Mouse (Mus musculus): ENCODE results near the gene Jund. TPM values are rescaled to one million over a fixed set of nuclear protein-coding genes. Genes with fewer than 3 reads are reported as not detected.

Gene Jund
- polyA plus RNA-seq, 1 experiment from 2014 or later, result 115 TPM

DNA sequence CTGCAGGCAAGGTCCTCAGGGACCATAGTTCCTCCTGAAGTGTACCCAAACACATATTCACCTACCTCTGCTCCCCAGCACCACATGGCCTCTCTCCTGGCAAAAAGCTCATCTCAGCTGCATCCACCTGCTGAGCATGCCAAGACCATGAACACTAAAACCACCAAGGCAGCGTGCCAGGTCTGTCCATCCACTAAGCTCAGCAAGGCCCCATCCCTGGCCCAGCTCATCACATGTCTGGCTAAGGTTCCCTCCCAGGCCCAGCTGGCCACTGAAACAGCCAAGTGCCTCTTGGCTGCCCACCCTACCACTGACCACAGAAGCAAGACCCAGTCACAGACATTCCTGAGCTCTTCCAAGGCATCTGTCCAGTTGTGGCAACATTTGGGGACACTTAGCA lies 11.5 kb downstream of the Jund start:
- WGBS, result 94% methylated on average over 1 of the region's 1 CpGs

DNA sequence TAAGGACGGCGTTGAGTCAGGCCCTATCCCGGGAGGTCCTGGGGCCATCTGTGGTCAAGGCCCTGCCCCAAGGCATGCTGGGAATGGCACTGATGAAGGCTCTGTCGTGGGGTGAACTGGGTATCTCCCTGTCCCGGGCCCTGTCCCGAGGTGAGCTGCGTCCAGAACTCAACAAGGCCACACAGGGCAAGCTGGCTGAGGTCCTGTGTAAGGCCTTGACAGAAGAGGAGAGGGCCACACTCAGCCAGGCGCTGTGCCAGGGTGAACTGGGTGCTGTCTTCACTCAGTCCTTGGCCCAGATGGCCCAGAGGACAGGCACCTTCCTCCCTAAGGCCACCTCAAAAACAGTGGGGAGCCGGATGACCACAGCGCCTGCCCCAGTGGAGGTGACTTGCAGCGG lies 12.3 kb downstream of the Jund start:
- H3K4me1 ChIP-seq (ENCODE audit: control insufficient read depth, insufficient read depth, low read length), result no peaks in the 10 kb centered on the region
- 86% methylated on average over 11 of the region's 11 CpGs for WGBS

More for the DNA sequence above, 11.5 kb downstream of the Jund start:
- Histone ChIP-seq H3K4me2 (ENCODE audit: low read depth, low read length) (no peak overlapping the region), H3K36me3 (ENCODE audit: control insufficient read depth, insufficient read depth, low read length) (no peaks in the 10 kb centered on the region), H3K9ac (replicated peaks; ENCODE audit: low read depth, low read length) (no peak overlapping the region), H3K4me3 (ENCODE audit: low read depth, low read length) (no peak overlapping the region), H3K4me1 (ENCODE audit: control insufficient read depth, insufficient read depth, low read length) (no peaks in the 10 kb centered on the region), H3K27ac (ENCODE audit: low read depth, low read length) (no peak overlapping the region), H3K9me3 (ENCODE audit: control insufficient read depth, low read length) (no peaks in the 10 kb centered on the region), H3K27me3 (ENCODE audit: control insufficient read depth, insufficient read depth, low read length) (no peaks in the 10 kb centered on the region)
- ATAC-seq (ENCODE audit: low read depth), result no peak

DNA sequence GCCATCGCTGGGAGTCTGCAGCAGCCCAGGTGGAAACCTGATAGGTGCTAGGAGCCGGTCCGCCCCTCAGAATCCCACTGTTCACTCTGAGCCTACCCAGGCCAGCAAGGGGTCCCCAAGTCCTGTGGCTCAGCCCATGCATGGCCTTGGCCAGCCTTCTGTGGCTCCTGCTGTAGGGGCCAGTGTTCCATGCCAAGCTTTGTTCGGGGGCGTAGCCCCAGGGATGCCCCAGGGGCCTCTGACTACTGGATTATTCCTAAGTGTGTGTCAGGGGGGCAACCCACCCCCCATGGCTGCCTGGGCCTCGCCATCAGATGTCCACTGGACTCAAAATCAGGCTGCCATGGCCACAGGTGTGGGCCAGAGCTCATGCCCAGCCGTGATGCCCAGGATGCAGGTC lies 15.2 kb downstream of the Jund start:
- Histone ChIP-seq H3K4me2 (ENCODE audit: low read depth, low read length) (no peak overlapping the region), H3K36me3 (ENCODE audit: control insufficient read depth, insufficient read depth, low read length) (no peaks in the 10 kb centered on the region), H3K27me3 (ENCODE audit: control insufficient read depth, insufficient read depth, low read length) (no peaks in the 10 kb centered on the region), H3K9me3 (ENCODE audit: control insufficient read depth, low read length) (no peaks in the 10 kb centered on the region), H3K4me3 (ENCODE audit: low read depth, low read length) (no peak overlapping the region), H3K27ac (ENCODE audit: low read depth, low read length) (no peak overlapping the region), H3K4me1 (ENCODE audit: control insufficient read depth, insufficient read depth, low read length) (no peaks in the 10 kb centered on the region), H3K9ac (replicated peaks; ENCODE audit: low read depth, low read length) (no peak overlapping the region)
- ATAC-seq (ENCODE audit: low read depth), result no peak
- WGBS, result 81% methylated on average over 7 of the region's 7 CpGs

More for the DNA sequence above, 12.3 kb downstream of the Jund start:
- Histone ChIP-seq H3K27me3 (ENCODE audit: control insufficient read depth, insufficient read depth, low read length) (no peaks in the 10 kb centered on the region), H3K9me3 (ENCODE audit: control insufficient read depth, low read length) (no peaks in the 10 kb centered on the region), H3K9ac (replicated peaks; ENCODE audit: low read depth, low read length) (no peak overlapping the region), H3K27ac (ENCODE audit: low read depth, low read length) (no peak overlapping the region), H3K4me2 (ENCODE audit: low read depth, low read length) (no peak overlapping the region), H3K4me3 (ENCODE audit: low read depth, low read length) (no peak overlapping the region), H3K36me3 (ENCODE audit: control insufficient read depth, insufficient read depth, low read length) (no peaks in the 10 kb centered on the region)
- ATAC-seq (ENCODE audit: low read depth), result no peak

DNA sequence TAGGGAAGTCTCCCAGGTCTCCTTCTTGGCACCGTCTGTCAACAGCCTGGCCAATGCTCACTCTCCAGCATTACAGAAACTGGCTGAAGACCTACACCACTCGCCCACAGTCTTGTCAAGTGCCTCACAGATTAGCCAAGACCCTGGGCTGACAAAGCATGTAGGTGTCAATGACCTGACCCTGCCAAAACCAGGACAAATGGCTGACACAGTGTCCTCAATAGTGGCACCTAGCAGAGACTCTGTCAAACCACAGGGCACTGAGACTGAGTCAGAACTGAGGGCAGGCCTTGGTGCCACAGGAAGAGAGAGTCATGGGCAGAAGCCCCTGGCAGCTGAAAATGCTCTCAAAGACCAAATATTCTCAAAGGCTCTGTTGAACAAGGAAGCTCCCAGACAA lies 16.3 kb downstream of the Jund start:
- ATAC-seq (ENCODE audit: low read depth), result no peak
- whole genome bisulfite sequencing, result 71% methylated on average over 2 of the region's 2 CpGs
- H3K27me3 ChIP-seq (ENCODE audit: control insufficient read depth, insufficient read depth, low read length), result no peaks in the 10 kb centered on the region
- no peaks in the 10 kb centered on the region for H3K4me1 ChIP-seq (ENCODE audit: control insufficient read depth, insufficient read depth, low read length)
- no peaks in the 10 kb centered on the region for H3K9me3 ChIP-seq (ENCODE audit: control insufficient read depth, low read length)
- H3K4me2 ChIP-seq (ENCODE audit: low read depth, low read length), result no peak overlapping the region
- no peaks in the 10 kb centered on the region for H3K36me3 ChIP-seq (ENCODE audit: control insufficient read depth, insufficient read depth, low read length)
- no peak overlapping the region for H3K4me3 ChIP-seq (ENCODE audit: low read depth, low read length)
- H3K27ac ChIP-seq (ENCODE audit: low read depth, low read length), result no peak overlapping the region
- no peak overlapping the region for H3K9ac ChIP-seq (replicated peaks; ENCODE audit: low read depth, low read length)

DNA sequence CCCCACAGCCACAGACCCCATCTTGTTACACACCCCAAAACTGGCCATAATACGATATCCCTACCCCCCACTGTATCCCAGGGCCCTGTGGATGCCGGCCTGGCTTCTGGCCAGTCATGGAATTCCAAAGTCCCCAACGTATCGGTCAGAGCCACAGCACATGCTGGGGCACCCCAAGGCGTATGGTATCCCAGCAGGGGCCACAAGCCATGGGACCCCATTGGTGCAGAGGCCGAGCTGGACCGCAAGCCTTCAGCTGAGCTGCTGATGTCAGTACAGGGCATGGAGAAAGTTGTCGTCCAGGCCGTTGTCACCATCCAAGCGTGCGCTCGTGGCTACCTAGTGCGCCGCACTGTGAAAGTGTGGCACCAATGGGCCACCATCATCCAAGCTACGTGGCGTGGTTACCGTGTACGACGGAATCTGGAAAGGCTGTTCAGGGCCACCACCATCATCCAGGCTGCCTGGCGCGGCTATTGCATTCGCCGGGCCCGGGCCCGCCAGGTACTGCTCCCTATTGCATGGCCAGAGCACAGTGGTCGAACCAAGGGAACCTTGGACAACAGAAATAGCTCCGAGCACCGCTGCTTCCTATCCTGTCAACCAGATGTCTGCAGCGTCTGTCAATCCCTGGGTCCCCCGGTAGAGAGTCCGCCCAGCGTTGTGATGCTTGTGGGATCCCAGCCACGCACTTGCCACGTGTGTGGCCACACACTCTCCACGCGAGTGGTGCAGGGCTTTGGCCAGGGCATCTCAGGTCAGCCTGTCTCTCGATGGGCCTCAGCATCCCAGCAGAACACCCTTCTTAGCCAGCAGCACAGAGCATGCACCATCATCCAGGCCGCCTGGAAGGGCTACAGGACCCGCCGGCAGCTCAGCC lies 18.0 kb downstream of the Jund start:
- no peaks in the 10 kb centered on the region for H3K27me3 ChIP-seq (ENCODE audit: control insufficient read depth, insufficient read depth, low read length)
- H3K4me3 ChIP-seq (ENCODE audit: low read depth, low read length), result no peak overlapping the region
- no peak overlapping the region for H3K4me2 ChIP-seq (ENCODE audit: low read depth, low read length)
- no peak for ATAC-seq (ENCODE audit: low read depth)
- H3K9ac ChIP-seq (replicated peaks; ENCODE audit: low read depth, low read length), result no peak overlapping the region
- H3K27ac ChIP-seq (ENCODE audit: low read depth, low read length), result no peak overlapping the region
- no peaks in the 10 kb centered on the region for H3K36me3 ChIP-seq (ENCODE audit: control insufficient read depth, insufficient read depth, low read length)
- no peaks in the 10 kb centered on the region for H3K4me1 ChIP-seq (ENCODE audit: control insufficient read depth, insufficient read depth, low read length)
- WGBS, result 86% methylated on average over 40 of the region's 40 CpGs
- H3K9me3 ChIP-seq (ENCODE audit: control insufficient read depth, low read length), result no peaks in the 10 kb centered on the region

DNA sequence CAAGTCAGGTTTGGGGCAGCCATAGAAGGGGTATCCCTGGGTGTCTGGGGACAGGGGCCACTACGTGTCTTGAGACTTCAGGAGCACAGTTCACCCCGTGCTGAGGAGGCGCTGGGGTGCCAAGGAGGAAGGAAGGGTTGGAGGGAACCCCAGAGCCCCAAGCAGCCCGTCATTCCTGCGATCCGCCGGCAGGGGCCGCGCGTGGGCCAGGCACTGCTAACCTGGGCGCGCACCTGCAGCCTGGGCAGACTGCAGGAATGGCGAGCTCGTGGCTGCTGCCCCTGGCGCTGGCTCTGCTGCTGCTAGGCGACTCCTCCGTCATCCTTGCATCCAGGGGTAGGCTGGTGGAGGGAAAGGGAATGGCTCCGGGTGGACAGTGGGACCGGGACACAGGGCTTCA lies 19.5 kb downstream of the Jund start, which contains the start of gene Gm3336:
Gene Gm3336 (plus strand): TSS at position 247 of the 400 bp plus-strand sequence.
- Histone ChIP-seq H3K9me3 (ENCODE audit: control insufficient read depth, low read length) (no peaks in the 10 kb centered on the region), H3K4me2 (ENCODE audit: low read depth, low read length) (no peak within 1 kb of the TSS), H3K27ac (ENCODE audit: low read depth, low read length) (no peak within 1 kb of the TSS), H3K9ac (replicated peaks; ENCODE audit: low read depth, low read length) (no peak within 1 kb of the TSS), H3K36me3 (ENCODE audit: control insufficient read depth, insufficient read depth, low read length) (no peaks in the 10 kb centered on the region), H3K4me1 (ENCODE audit: control insufficient read depth, insufficient read depth, low read length) (no peaks in the 10 kb centered on the region), H3K27me3 (ENCODE audit: control insufficient read depth, insufficient read depth, low read length) (no peaks in the 10 kb centered on the region), H3K4me3 (ENCODE audit: low read depth, low read length) (no peak within 1 kb of the TSS)
- ATAC-seq (ENCODE audit: low read depth), result peak; percentile 42; the same call in 1 of the 2 replicates
- WGBS, result 3% methylated on average over 19 of the region's 19 CpGs

DNA sequence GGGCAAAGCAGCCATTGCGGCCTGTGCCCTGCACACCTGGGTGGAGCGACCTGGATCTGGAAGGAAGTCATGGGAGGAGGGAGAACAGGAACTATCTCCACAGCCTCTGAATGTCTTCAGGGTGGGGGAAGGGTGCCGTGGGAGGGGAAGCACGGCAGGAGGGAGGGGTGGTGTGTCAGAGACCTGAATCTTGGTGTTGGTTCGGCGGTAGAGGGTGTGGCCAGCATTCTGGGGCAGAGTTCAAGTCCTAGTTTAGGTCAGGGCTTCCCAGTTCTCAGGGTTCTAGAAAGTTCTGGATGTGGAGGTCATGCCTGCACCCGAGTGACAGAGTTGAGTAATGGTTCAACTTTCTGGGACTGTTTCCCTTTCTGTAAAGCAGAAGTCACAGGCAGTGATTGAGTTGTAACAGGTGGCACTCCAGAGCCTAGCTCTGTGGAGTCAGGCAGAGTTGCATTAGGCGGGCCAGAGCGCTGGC lies 21.1 kb downstream of the Jund start:
- Histone ChIP-seq H3K4me1 (ENCODE audit: control insufficient read depth, insufficient read depth, low read length) (no peaks in the 10 kb centered on the region), H3K36me3 (ENCODE audit: control insufficient read depth, insufficient read depth, low read length) (no peaks in the 10 kb centered on the region), H3K9me3 (ENCODE audit: control insufficient read depth, low read length) (no peaks in the 10 kb centered on the region), H3K27ac (ENCODE audit: low read depth, low read length) (no peak overlapping the region), H3K9ac (replicated peaks; ENCODE audit: low read depth, low read length) (no peak overlapping the region), H3K4me3 (ENCODE audit: low read depth, low read length) (no peak overlapping the region), H3K4me2 (ENCODE audit: low read depth, low read length) (no peak overlapping the region), H3K27me3 (ENCODE audit: control insufficient read depth, insufficient read depth, low read length) (no peaks in the 10 kb centered on the region)
- WGBS, result 59% methylated on average over 9 of the region's 9 CpGs
- ATAC-seq (ENCODE audit: low read depth), result no peak

DNA sequence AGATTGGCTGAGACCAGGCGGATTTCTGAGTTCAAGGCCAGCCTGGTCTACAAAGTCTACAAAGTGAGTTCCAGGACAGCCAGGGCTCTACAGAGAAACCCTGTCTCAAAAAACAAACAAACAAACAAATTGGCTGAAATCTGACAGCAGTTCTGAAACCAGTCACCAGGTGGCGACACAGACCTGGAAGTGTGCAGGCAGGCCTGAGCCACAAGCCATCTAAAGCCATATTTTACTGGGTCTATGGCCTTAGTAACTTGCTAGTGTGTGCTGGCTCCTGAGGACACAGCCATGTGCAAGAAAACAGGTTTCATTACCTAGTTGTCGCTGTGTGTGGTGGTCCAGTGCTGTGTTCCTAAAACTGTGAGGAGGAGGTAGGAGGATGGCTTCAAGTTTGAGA lies 22.0 kb downstream of the Jund start:
- H3K9ac ChIP-seq (replicated peaks; ENCODE audit: low read depth, low read length), result no peak overlapping the region
- H3K36me3 ChIP-seq (ENCODE audit: control insufficient read depth, insufficient read depth, low read length), result no peaks in the 10 kb centered on the region
- WGBS, result 6% methylated on average over 3 of the region's 3 CpGs
- H3K9me3 ChIP-seq (ENCODE audit: control insufficient read depth, low read length), result no peaks in the 10 kb centered on the region
- ATAC-seq (ENCODE audit: low read depth), result peak; percentile 75
- H3K4me3 ChIP-seq (ENCODE audit: low read depth, low read length), result no peak overlapping the region
- no peak overlapping the region for H3K27ac ChIP-seq (ENCODE audit: low read depth, low read length)
- no peaks in the 10 kb centered on the region for H3K27me3 ChIP-seq (ENCODE audit: control insufficient read depth, insufficient read depth, low read length)
- H3K4me2 ChIP-seq (ENCODE audit: low read depth, low read length), result no peak overlapping the region
- no peaks in the 10 kb centered on the region for H3K4me1 ChIP-seq (ENCODE audit: control insufficient read depth, insufficient read depth, low read length)

DNA sequence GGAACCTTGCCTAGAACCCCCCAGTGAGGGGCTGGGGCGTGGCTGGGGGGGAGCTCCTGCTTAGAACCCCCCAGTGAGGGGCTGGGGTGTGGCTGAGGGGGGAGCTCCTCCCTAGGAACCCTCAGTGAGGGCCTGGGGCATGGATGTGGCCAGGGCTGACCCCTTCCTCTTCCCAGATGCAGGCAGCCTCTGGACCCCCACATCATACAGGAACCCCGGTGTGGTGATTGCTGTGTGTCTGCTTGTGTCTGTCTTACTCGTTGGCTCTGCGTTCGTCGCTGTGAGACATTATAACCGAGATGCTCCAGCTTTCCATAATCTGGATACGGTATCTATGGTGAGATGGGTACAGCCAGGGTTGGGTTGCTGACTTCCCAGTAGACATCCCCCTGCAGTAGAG lies 22.9 kb downstream of the Jund start:
- no peak overlapping the region for H3K9ac ChIP-seq (replicated peaks; ENCODE audit: low read depth, low read length)
- no peak for ATAC-seq (ENCODE audit: low read depth)
- 85% methylated on average over 8 of the region's 8 CpGs for WGBS

More for the DNA sequence above, 22.9 kb downstream of the Jund start:
- Histone ChIP-seq H3K27me3 (ENCODE audit: control insufficient read depth, insufficient read depth, low read length) (no peaks in the 10 kb centered on the region), H3K36me3 (ENCODE audit: control insufficient read depth, insufficient read depth, low read length) (no peaks in the 10 kb centered on the region), H3K4me3 (ENCODE audit: low read depth, low read length) (no peak overlapping the region), H3K27ac (ENCODE audit: low read depth, low read length) (no peak overlapping the region), H3K9me3 (ENCODE audit: control insufficient read depth, low read length) (no peaks in the 10 kb centered on the region), H3K4me1 (ENCODE audit: control insufficient read depth, insufficient read depth, low read length) (no peaks in the 10 kb centered on the region), H3K4me2 (ENCODE audit: low read depth, low read length) (no peak overlapping the region)

Measured in neural tube, embryonic 14.5 days (tissue).